Mouse (Mus musculus): ENCODE results near the gene Zbtb22.

DNA sequence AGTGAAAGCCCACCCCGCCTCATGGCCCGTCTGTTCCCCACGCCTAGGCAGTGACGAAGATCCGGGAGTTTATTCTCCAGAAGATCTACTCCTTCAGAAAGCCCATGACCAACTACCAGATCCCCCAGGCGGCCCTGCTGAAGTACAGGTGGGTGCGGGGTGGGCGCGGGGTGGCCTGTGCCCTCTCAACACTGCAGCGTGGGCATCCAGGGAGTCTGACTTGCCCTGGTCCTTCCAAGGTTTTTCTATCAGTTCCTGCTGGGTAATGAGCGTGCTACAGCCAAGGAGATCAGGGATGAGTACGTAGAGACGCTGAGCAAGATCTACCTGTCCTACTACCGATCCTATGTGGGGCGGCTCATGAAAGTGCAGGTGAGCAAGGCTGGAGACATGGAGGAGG is 44.2 kb downstream of the Zbtb22 start:
- no peak for TF ChIP-seq CTCF (IDR thresholded peaks at IDR 0.05; ENCODE audit: extremely low read depth, insufficient read depth, insufficient read length, insufficient replicate concordance)
- TF ChIP-seq POLR2A (IDR thresholded peaks at IDR 0.05; ENCODE audit: low read depth, low read length) = no peak

Measured in spleen, adult 2 months (tissue).